Comparison of ENCODE assay signal across 8 mouse cellular contexts in the genomic region with DNA sequence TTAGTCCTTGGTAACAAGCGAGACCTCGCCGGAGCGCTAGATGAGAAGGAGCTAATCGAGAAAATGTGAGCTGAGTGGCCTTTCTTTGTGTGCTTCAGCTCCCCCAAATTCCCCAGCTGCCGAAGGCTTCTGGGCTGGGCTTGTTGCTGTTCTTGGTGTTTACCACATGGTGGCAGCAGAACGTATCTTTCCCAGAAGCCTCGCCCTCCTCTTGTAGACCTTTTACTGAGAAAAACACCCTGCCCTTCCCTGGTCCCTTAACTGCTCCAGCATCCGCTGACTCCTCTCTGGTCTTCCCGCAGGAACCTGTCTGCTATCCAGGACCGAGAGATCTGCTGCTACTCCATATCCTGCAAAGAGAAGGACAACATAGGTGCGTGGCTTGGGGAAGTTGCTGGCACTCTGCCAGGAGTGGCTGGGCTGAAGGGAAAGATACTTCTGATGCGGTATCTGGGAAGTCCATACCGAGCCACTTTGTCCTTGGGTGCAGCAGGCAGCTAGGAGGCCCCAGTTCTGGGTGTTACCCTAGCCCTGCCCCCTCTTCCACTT. TPM values are rescaled to one million over a fixed set of nuclear protein-coding genes. Genes with fewer than 3 reads are reported as not detected.
DNase-seq lines count a peak whose midpoint lies in the region; ATAC-seq lines count a peak whose summit lies in the region.

No protein-coding gene starts in this region.

- H3K4me1 ChIP-seq in embryonic facial prominence, embryonic 12.5 days: peaks cover 27% of the 10 kb centered on the region
- H3K4me1 ChIP-seq in midbrain, embryonic 12.5 days: peaks cover 28% of the 10 kb centered on the region

- ATAC-seq in embryonic facial prominence, embryonic 12.5 days (ENCODE audit: insufficient number of reproducible peaks, insufficient read depth, low FRiP score, low TSS enrichment): peak; percentile 38; the same call in 1 of the 2 replicates
- peak; percentile 67 for ATAC-seq in midbrain, embryonic 12.5 days (ENCODE audit: low FRiP score, low read depth)

- peak overlapping the region; percentile 82 for H3K27ac ChIP-seq in embryonic facial prominence, embryonic 12.5 days
- H3K27ac ChIP-seq in midbrain, embryonic 12.5 days (replicated peaks): peak overlapping the region; percentile 86

- DNase-seq in 416B (ENCODE audit: low read depth): peak; percentile 83
- DNase-seq in adrenal gland, postnatal 14 days: peak; percentile 79
- DNase-seq in heart, adult 18-20 months: peak; percentile 85 to 89
- peak; percentile 72 for DNase-seq in kidney, adult 11 months
- peak; percentile 73 for DNase-seq in left cerebral cortex, postnatal 4 days
- DNase-seq in skeletal muscle tissue, adult 2 months (ENCODE audit: low read depth, low spot score): peak; percentile 79

- no peaks in the 10 kb centered on the region for H3K27me3 ChIP-seq in embryonic facial prominence, embryonic 12.5 days
- H3K27me3 ChIP-seq in midbrain, embryonic 12.5 days: no peaks in the 10 kb centered on the region

- H3K4me2 ChIP-seq in embryonic facial prominence, embryonic 12.5 days (replicated peaks): peak overlapping the region; percentile 40
- H3K4me2 ChIP-seq in midbrain, embryonic 12.5 days (replicated peaks): peak overlapping the region; percentile 45

- peaks cover 29% of the 10 kb centered on the region for H3K36me3 ChIP-seq in embryonic facial prominence, embryonic 12.5 days
- peaks cover 34% of the 10 kb centered on the region for H3K36me3 ChIP-seq in midbrain, embryonic 12.5 days

- H3K9ac ChIP-seq in embryonic facial prominence, embryonic 12.5 days: peak overlapping the region; percentile 41
- H3K9ac ChIP-seq in midbrain, embryonic 12.5 days (replicated peaks): peak overlapping the region; percentile 55

- peak overlapping the region; percentile 7 for H3K4me3 ChIP-seq in embryonic facial prominence, embryonic 12.5 days
- H3K4me3 ChIP-seq in midbrain, embryonic 12.5 days: peak overlapping the region; percentile 19

- H3K9me3 ChIP-seq in embryonic facial prominence, embryonic 12.5 days: no peaks in the 10 kb centered on the region
- no peaks in the 10 kb centered on the region for H3K9me3 ChIP-seq in midbrain, embryonic 12.5 days

- WGBS in embryonic facial prominence, embryonic 12.5 days: 3% methylated on average over 14 of the region's 14 CpGs
- WGBS in midbrain, embryonic 12.5 days: 5% methylated on average over 14 of the region's 14 CpGs

- intact Hi-C loops in left cerebral cortex, postnatal 4 days (cut with DNase I): no loop called here

RNA-seq across cellular contexts. Expression of a gene that starts 7.9 kb away (rescaled TPM):
- 41.9 and 57.3 TPM in 2 replicates for total RNA-seq in adrenal gland, postnatal 14 days (2021)
- polyA plus RNA-seq in embryonic facial prominence, embryonic 12.5 days (2016; fragmentation: Nextera tagmentation; extraction: Ambion mirVana): 78.6 and 81.2 TPM in 2 replicates
- 10 to 100 TPM; 21.8 to 22.0 TPM for total RNA-seq in heart, adult 18-20 months (2021)
- 100 to 1,000 TPM; 508 to 512 TPM for total RNA-seq in left cerebral cortex, postnatal 4 days (2021)
- polyA plus RNA-seq in midbrain, embryonic 12.5 days (2016; fragmentation: Nextera tagmentation; extraction: Ambion mirVana): 129 and 143 TPM in 2 replicates

RNA-seq across cellular contexts. Expression of a gene that starts 13.0 kb away (rescaled TPM):
- 1.8 and 2.4 TPM in 2 replicates for total RNA-seq in adrenal gland, postnatal 14 days (2021)
- not detected in 2 replicates for polyA plus RNA-seq in embryonic facial prominence, embryonic 12.5 days (2016; fragmentation: Nextera tagmentation; extraction: Ambion mirVana)
- under 1 TPM; 0.33 to 0.60 TPM for total RNA-seq in heart, adult 18-20 months (2021)
- total RNA-seq in left cerebral cortex, postnatal 4 days (2021): 10 to 100 TPM; 15.8 to 18.8 TPM
- not detected in 2 replicates for polyA plus RNA-seq in midbrain, embryonic 12.5 days (2016; fragmentation: Nextera tagmentation; extraction: Ambion mirVana)

RNA-seq across cellular contexts. Expression of a gene that starts 22.0 kb away (rescaled TPM):
- total RNA-seq in adrenal gland, postnatal 14 days (2021): 1.1 and 3.9 TPM in 2 replicates
- 1.4 and 1.7 TPM in 2 replicates for polyA plus RNA-seq in embryonic facial prominence, embryonic 12.5 days (2016; fragmentation: Nextera tagmentation; extraction: Ambion mirVana)
- total RNA-seq in heart, adult 18-20 months (2021): 1 to 10 TPM in 1 of 2 experiments, under 1 TPM in 1; 0.72 to 1.4 TPM
- under 1 TPM; 0.10 to 0.24 TPM for total RNA-seq in left cerebral cortex, postnatal 4 days (2021)
- polyA plus RNA-seq in midbrain, embryonic 12.5 days (2016; fragmentation: Nextera tagmentation; extraction: Ambion mirVana): 0.58 and 1.1 TPM in 2 replicates

RNA-seq across cellular contexts. Expression of a gene that starts 49.4 kb away (rescaled TPM):
- total RNA-seq in adrenal gland, postnatal 14 days (2021): 15.1 and 22.0 TPM in 2 replicates
- polyA plus RNA-seq in embryonic facial prominence, embryonic 12.5 days (2016; fragmentation: Nextera tagmentation; extraction: Ambion mirVana): 3.5 and 3.9 TPM in 2 replicates
- total RNA-seq in heart, adult 18-20 months (2021): 10 to 100 TPM; 11.5 to 16.9 TPM
- total RNA-seq in left cerebral cortex, postnatal 4 days (2021): 1 to 10 TPM; 1.6 to 2.3 TPM
- 0.27 and 0.66 TPM in 2 replicates for polyA plus RNA-seq in midbrain, embryonic 12.5 days (2016; fragmentation: Nextera tagmentation; extraction: Ambion mirVana)

Comparison
In these comparisons a context has a peak if more than half of its experiments do, and no peak if none do; other contexts are left out.
1. Peak in every context shown above with its lines: DNase-seq, ATAC-seq, H3K4me3 ChIP-seq and H3K27ac ChIP-seq.